In genomic region chr13:28692587-28692986, GRCm38 (mm10) we compare ENCODE assay signal across 16 mouse cellular contexts.
DNase-seq lines count a peak whose midpoint lies in the region; ATAC-seq lines count a peak whose summit lies in the region.
"Had no signal": no experiment of that assay in that cellular context is flagged by ENCODE, and none has a peak within 500 bp of the region (broad histone marks: within the 10 kb centered on the region; RNA-seq: fewer than 3 reads in every experiment).

No protein-coding gene starts in this region.

- WGBS in kidney, embryonic 16.5 days = 73% methylated on average over 5 of the region's 5 CpGs
- 72% methylated on average over 5 of the region's 5 CpGs for WGBS in kidney, embryonic 14.5 days
- 65% methylated on average over 5 of the region's 5 CpGs for WGBS in limb, embryonic 10.5 days

- no peaks in the 10 kb centered on the region for H3K9me3 ChIP-seq in kidney, embryonic 16.5 days (ENCODE audit: low read length)
- no peaks in the 10 kb centered on the region for H3K9me3 ChIP-seq in kidney, embryonic 14.5 days (ENCODE audit: control insufficient read depth, low read length)
- no peaks in the 10 kb centered on the region for H3K9me3 ChIP-seq in limb, embryonic 10.5 days (replicated peaks)
- H3K9me3 ChIP-seq: embryonic facial prominence, embryonic 15.5 days; hindbrain, embryonic 13.5 days; megakaryocyte, embryonic 14.5 days had no signal

- no peak for ATAC-seq in kidney, embryonic 16.5 days (ENCODE audit: low FRiP score, low TSS enrichment)
- no peak for ATAC-seq in kidney, embryonic 14.5 days (ENCODE audit: low FRiP score, low TSS enrichment)
- ATAC-seq: activated CD4-positive, CD25-positive, alpha-beta regulatory T cell, adult 4 months had no signal

- no peaks in the 10 kb centered on the region for H3K36me3 ChIP-seq in kidney, embryonic 16.5 days (ENCODE audit: insufficient read depth, low read length)
- H3K36me3 ChIP-seq in kidney, embryonic 14.5 days (ENCODE audit: control insufficient read depth, insufficient read depth, low read length) = no peaks in the 10 kb centered on the region
- no peaks in the 10 kb centered on the region for H3K36me3 ChIP-seq in limb, embryonic 10.5 days
- H3K36me3 ChIP-seq: embryonic facial prominence, embryonic 15.5 days; hindbrain, embryonic 13.5 days had no signal

- H3K4me2 ChIP-seq in kidney, embryonic 16.5 days (replicated peaks; ENCODE audit: low read depth, low read length) = no peak overlapping the region
- no peak overlapping the region for H3K4me2 ChIP-seq in kidney, embryonic 14.5 days (replicated peaks; ENCODE audit: low read depth, low read length)
- H3K4me2 ChIP-seq: embryonic facial prominence, embryonic 15.5 days; hindbrain, embryonic 13.5 days had no signal

- DNase-seq in right cerebral cortex, adult 18-20 months = peak; percentile 33
- no peak for DNase-seq in right cerebral cortex, postnatal 14 days
- DNase-seq in R1 (ENCODE audit: low read depth, low spot score) = peak; percentile 25
- no peak for DNase-seq in limb, embryonic 10.5 days (ENCODE audit: low spot score)
- DNase-seq in layer of hippocampus, postnatal 36 days = no peak
- DNase-seq: cerebellum, adult 9-11 months; gastrocnemius, adult 2 months; kidney, adult 8-10 months; layer of hippocampus, adult 9-11 months; liver had no signal

- no peak overlapping the region for H3K9ac ChIP-seq in kidney, embryonic 16.5 days (replicated peaks; ENCODE audit: low read length)
- H3K9ac ChIP-seq in kidney, embryonic 14.5 days (ENCODE audit: low read depth, low read length) = no peak overlapping the region
- H3K9ac ChIP-seq: embryonic facial prominence, embryonic 15.5 days; hindbrain, embryonic 13.5 days had no signal

- H3K27ac ChIP-seq in kidney, embryonic 16.5 days (ENCODE audit: low read length) = peak overlapping the region; percentile 18; the same call in 1 of the 2 replicates
- H3K27ac ChIP-seq in kidney, embryonic 14.5 days (ENCODE audit: low read depth, low read length) = no peak overlapping the region
- peak overlapping the region; percentile 67 for H3K27ac ChIP-seq in limb, embryonic 10.5 days
- H3K27ac ChIP-seq: embryonic facial prominence, embryonic 15.5 days; gastrocnemius, adult 2 months; hindbrain, embryonic 13.5 days had no signal

- peaks cover 41% of the 10 kb centered on the region for H3K4me1 ChIP-seq in kidney, embryonic 16.5 days (ENCODE audit: insufficient read depth, low read length)
- H3K4me1 ChIP-seq in kidney, embryonic 14.5 days (ENCODE audit: control insufficient read depth, insufficient read depth, low read length) = peaks cover 22% of the 10 kb centered on the region; the same call in 1 of the 2 replicates
- peaks cover 71% of the 10 kb centered on the region for H3K4me1 ChIP-seq in limb, embryonic 10.5 days
- H3K4me1 ChIP-seq: megakaryocyte, embryonic 14.5 days had no signal

- H3K27me3 ChIP-seq in kidney, embryonic 16.5 days (ENCODE audit: insufficient read depth, low read length) = no peaks in the 10 kb centered on the region
- H3K27me3 ChIP-seq in kidney, embryonic 14.5 days (ENCODE audit: control insufficient read depth, insufficient read depth, low read length) = no peaks in the 10 kb centered on the region
- H3K27me3 ChIP-seq in limb, embryonic 10.5 days (ENCODE audit: low read depth, poor library complexity, severe bottlenecking) = no peaks in the 10 kb centered on the region
- H3K27me3 ChIP-seq: embryonic facial prominence, embryonic 15.5 days; hindbrain, embryonic 13.5 days had no signal

- no peak overlapping the region for H3K4me3 ChIP-seq in kidney, embryonic 16.5 days (ENCODE audit: low read length)
- H3K4me3 ChIP-seq in kidney, embryonic 14.5 days (ENCODE audit: low read length) = no peak overlapping the region
- H3K4me3 ChIP-seq in limb, embryonic 10.5 days = no peak overlapping the region
- H3K4me3 ChIP-seq: embryonic facial prominence, embryonic 15.5 days; gastrocnemius, adult 2 months; hindbrain, embryonic 13.5 days; megakaryocyte, embryonic 14.5 days had no signal

Comparison
In these comparisons a context has a peak if more than half of its experiments do, and no peak if none do; other contexts are left out.
1. DNase-seq: peak in right cerebral cortex, adult 18-20 months (single experiment) and R1 (single experiment); none in right cerebral cortex, postnatal 14 days (single experiment), limb, embryonic 10.5 days (single experiment) and layer of hippocampus, postnatal 36 days (0 of 2).